ENCODE assay signal across 8 mouse cellular contexts in the genomic region with DNA sequence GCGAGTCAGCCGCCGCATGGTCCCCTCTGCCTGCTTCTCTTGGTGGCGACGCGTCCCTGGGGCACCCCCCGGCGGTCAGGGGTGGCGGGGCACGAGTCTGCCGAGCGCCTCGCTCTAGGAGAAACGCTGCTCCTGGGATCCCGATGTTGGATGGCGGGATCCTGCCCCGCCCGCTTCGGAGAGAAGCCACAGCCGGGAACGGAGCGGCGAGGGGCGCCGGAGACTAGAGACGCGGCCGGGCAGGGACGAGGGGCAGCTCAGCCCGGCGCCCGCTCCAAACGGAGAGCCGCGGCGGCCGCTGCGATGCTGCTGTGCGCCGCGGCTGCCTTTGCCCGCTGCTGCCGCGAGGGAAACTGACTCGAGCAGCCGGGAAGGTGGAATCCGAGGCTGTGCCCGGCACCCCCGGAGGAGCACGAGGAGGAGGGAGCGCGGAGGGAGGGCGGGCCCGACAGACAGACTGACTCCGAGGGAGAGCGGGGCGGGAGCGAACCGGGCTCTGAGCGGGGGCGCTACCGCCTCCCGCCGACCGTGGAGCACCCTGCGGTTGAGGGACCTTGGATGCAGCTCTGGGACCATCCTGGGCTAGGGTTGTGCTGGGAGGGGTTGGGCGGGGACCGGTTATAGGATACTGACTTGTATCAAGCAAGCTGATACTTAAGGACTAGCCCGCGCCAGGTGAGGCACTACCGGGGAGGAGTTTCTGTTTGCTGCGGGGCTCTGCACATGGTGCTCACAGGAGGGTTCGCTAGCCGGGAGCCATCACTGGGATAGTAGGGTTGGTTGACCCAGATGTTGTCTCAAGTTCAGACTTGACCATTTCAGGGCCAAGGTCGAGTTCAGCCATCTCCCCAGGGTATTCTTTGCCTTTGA. TPM values are rescaled to one million over a fixed set of nuclear protein-coding genes. Genes with fewer than 3 reads are reported as not detected.
DNase-seq lines count a peak whose midpoint lies in the region; ATAC-seq and TF ChIP-seq lines count a peak whose summit lies in the region.

Gene Galnt14, minus strand, starts transcription at position 412 of the 870 bp plus-strand sequence.

- no peak for ATAC-seq in liver, embryonic 15.5 days (ENCODE audit: insufficient read depth)

- H3K9ac ChIP-seq in liver, embryonic 15.5 days, result no peak within 1 kb of the TSS

- intact Hi-C loops in heart, postnatal 10 days (cut with DNase I), result loop anchor here (1.0 to 2.0 kb wide), 2 partner anchors 35 to 409 kb away; no protein-coding TSS in a partner anchor

- H3K4me3 ChIP-seq in E14TG2a.4 (replicated peaks; ENCODE audit: low read length), result peak within 1 kb of the TSS; percentile 84
- H3K4me3 ChIP-seq in bone marrow, adult 2 months (replicated peaks; ENCODE audit: control insufficient read depth, low read depth, low read length), result no peak within 1 kb of the TSS
- H3K4me3 ChIP-seq in forebrain, embryonic 10.5 days, result peak within 1 kb of the TSS; percentile 68
- H3K4me3 ChIP-seq in liver, embryonic 15.5 days (replicated peaks), result peak within 1 kb of the TSS; percentile 29

- TF ChIP-seq CTCF in E14TG2a.4 (conservative IDR thresholded peaks at IDR 0.05; ENCODE audit: low read length), result no peak
- TF ChIP-seq CTCF in bone marrow, adult 2 months (IDR thresholded peaks at IDR 0.05; ENCODE audit: control insufficient read depth, insufficient read depth, low read length), result peak; percentile 41; the same call in 1 of the 2 replicates

- no peak within 1 kb of the TSS; the same call in 1 of the 2 replicates for H3K27ac ChIP-seq in bone marrow, adult 2 months (ENCODE audit: control insufficient read depth, insufficient read depth, low read depth, low read length, poor library complexity)
- peak within 1 kb of the TSS; percentile 83 for H3K27ac ChIP-seq in forebrain, embryonic 10.5 days
- H3K27ac ChIP-seq in liver, embryonic 15.5 days (replicated peaks), result no peak within 1 kb of the TSS

- 1% methylated on average over 75 of the region's 75 CpGs for WGBS in bone marrow, adult 2 months
- WGBS in forebrain, embryonic 10.5 days, result under 1% methylated on average over 74 of the region's 75 CpGs
- WGBS in liver, embryonic 15.5 days (ENCODE audit: insufficient replicate concordance), result 1% methylated on average over 75 of the region's 75 CpGs

- TF ChIP-seq POLR2A in bone marrow, adult 2 months (IDR thresholded peaks at IDR 0.05; ENCODE audit: borderline replicate concordance, control insufficient read depth, low read depth, low read length), result no peak

- H3K4me2 ChIP-seq in liver, embryonic 15.5 days, result peak within 1 kb of the TSS; percentile 54

- H3K36me3 ChIP-seq in E14TG2a.4 (ENCODE audit: insufficient read depth, low read length), result no peaks in the 10 kb centered on the region
- H3K36me3 ChIP-seq in forebrain, embryonic 10.5 days (replicated peaks), result no peaks in the 10 kb centered on the region
- H3K36me3 ChIP-seq in liver, embryonic 15.5 days (replicated peaks), result no peaks in the 10 kb centered on the region

- peaks cover 77% of the 10 kb centered on the region for H3K27me3 ChIP-seq in E14TG2a.4 (ENCODE audit: insufficient read depth, low read length)
- peaks cover 63% of the 10 kb centered on the region for H3K27me3 ChIP-seq in forebrain, embryonic 10.5 days (ENCODE audit: poor library complexity, severe bottlenecking)
- H3K27me3 ChIP-seq in liver, embryonic 15.5 days, result peaks cover 61% of the 10 kb centered on the region

- peaks cover 9% of the 10 kb centered on the region for H3K9me3 ChIP-seq in E14TG2a.4 (ENCODE audit: low read length)
- peaks cover 7% of the 10 kb centered on the region; the same call in 1 of the 2 replicates for H3K9me3 ChIP-seq in forebrain, embryonic 10.5 days
- H3K9me3 ChIP-seq in liver, embryonic 15.5 days (replicated peaks), result no peaks in the 10 kb centered on the region

- peaks cover 3% of the 10 kb centered on the region; the same call in 1 of the 2 replicates for H3K4me1 ChIP-seq in E14TG2a.4 (replicated peaks; ENCODE audit: low read depth, low read length)
- no peaks in the 10 kb centered on the region; the same call in 1 of the 2 replicates for H3K4me1 ChIP-seq in bone marrow, adult 2 months (ENCODE audit: control insufficient read depth, insufficient read depth, low read length)
- H3K4me1 ChIP-seq in forebrain, embryonic 10.5 days, result peaks cover 38% of the 10 kb centered on the region
- no peaks in the 10 kb centered on the region for H3K4me1 ChIP-seq in liver, embryonic 15.5 days (replicated peaks)

- DNase-seq in forebrain, embryonic 10.5 days (ENCODE audit: extremely low spot score, low spot score), result peak; percentile 64
- DNase-seq in heart, postnatal 10 days, result peak; percentile 52 to 69
- DNase-seq in kidney, postnatal 36 days, result peak; percentile 84 to 89
- DNase-seq in retina, postnatal 1 day, result peak; percentile 78
- peak; percentile 38 for DNase-seq in yolk sac, embryonic 10.5 days (ENCODE audit: low spot score)

RNA-seq across cellular contexts. Expression of gene Galnt14, which starts in this region (rescaled TPM):
- polyA plus RNA-seq in bone marrow, adult 2 months (2011; ENCODE audit: insufficient read depth, insufficient read length, low replicate concordance, missing spikeins), result 0.70 TPM in 1 of 2 replicates, not detected in the other
- 2.5 and 2.6 TPM in 2 replicates for polyA plus RNA-seq in forebrain, embryonic 10.5 days (2016; fragmentation: Nextera tagmentation; extraction: Ambion mirVana)
- total RNA-seq in heart, postnatal 10 days (2021), result under 1 TPM; 0.12 to 0.17 TPM
- 0.05 TPM in 1 of 2 replicates, not detected in the other for polyA plus RNA-seq in liver, embryonic 15.5 days (2015; fragmentation: Nextera tagmentation; extraction: Ambion mirVana)

Comparison
In these comparisons a context has a peak if more than half of its experiments do, and no peak if none do; other contexts are left out.
1. Peak in DNase-seq in heart, postnatal 10 days; RNA of the gene not detected or under 1 TPM.